Mouse (Mus musculus) induced T-regulatory cell, adult 2 months (primary cell): ENCODE data around the gene Tmem150c.

Experiments
- DNase-seq: peaks from one replicate; pipeline ENCODE4 v3.0.0-alpha.2; 2012; ENCODE audit warnings: low read depth

The Tmem150c gene

GRCm38 (mm10) chr5:100096955-100097354 is 62.7 kb downstream of the Tmem150c start:
- DNase-seq, result no peak

DNA sequence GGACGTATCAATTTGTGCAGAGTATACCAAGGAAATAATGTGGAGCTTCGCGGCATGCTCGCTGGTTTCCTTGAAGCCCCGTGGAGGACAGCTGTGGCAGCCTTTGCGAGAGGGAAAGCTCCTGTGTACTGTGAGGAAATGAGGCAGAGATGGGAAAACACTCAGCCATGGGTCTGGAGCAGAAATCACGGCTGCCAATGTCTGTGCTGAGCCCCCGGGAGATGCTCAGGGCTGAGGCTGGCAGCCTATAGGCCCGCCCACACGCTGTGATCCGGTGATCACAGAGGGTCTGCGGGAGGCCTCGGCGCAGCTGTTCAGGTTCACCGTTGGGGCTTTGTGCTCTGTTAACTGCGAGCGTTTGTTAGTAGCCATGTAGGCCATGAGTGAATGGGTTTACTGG is 68.0 kb downstream of the Tmem150c start:
- DNase-seq, result no peak

- no peak for DNase-seq
Measured at GRCm38 (mm10) chr5:100091263-100091594, 68.4 kb downstream of the Tmem150c start.

GRCm38 (mm10) chr5:100090515-100091262 is 68.9 kb downstream of the Tmem150c start:
- DNase-seq, result no peak

DNA sequence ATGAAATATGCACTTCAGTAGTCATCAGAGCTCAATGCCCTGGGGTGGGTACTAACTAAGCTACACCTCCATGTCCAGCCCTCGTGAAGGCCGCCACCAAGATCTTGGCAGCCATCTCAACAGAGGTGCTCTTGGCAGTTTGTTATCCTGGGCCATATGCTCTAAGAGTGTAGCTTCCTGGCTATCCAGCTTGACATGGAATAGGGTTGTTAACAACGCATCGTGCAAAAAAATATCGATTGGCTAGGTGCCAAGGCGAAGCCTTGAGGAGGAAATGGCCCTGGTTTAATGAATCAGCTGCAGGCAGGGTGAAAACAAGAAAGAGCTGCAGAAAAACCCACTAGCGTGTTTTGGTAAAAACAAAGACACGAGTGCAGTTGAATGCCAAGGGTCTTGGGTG is 74.5 kb downstream of the Tmem150c start:
- no peak for DNase-seq

DNA sequence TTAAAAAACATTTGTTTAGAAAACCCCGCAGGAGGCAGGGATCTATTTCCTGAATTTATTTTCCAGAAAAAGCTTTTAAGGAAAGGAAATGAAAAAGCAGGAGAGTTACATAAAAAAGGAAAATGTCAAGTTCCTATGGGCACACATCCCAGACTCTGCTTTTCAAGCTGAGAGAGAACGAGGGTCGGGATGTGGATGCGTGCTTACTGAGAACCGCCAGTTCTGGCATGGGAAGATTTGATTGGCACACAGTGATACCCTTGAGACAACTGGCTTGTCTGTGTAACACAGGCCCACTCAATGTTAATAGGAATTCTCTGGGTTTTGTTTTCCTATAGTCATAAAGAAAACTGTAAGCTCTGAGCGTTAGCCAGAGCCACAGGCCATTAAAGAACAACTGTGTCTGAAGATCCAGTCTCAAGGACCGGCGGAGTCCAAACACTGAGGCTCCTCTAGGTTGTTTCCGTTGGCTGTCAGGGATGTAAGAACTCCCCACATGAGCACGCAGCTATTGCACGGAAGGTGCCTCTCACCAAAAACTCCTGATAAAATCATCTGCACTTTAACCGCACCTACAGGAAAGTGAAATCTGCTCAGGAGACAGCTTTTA is 75.5 kb downstream of the Tmem150c start:
- DNase-seq, result no peak

DNA sequence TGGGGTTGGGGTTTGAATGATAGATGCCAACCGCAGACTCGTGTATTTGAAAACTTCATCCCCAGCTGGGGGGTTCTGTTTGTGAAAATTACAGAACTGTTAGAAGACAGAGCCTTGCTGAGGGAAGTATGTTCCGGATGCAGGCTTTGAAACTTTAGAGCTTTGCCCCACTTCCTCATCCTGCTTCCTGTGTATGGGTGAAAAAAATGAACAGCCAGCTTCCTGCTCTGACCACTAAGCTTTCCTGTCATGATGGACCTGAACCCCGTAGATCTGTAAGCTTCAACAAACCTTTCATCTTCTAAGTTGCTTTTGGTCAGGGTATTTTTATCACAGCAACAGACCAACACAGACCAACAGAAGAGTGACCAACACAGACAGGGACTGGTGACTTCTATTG is 77.6 kb downstream of the Tmem150c start:
- DNase-seq, result no peak

DNA sequence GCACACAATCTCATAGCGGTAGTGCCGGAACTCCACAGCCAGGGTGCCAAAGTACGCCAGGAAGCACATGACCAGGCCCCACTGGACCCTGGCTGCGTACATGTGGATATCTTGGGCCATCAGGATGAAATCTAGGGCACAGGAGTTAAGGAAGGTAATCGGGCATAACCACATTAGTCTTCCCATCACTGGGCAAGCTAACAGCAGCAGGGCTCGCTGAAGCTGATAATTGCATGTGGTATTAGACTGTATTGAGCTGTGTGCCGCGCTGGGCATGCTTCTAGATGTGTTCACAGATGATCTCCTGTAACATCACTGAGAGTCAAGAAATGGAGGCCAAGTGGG is 79.7 kb downstream of the Tmem150c start:
- DNase-seq, result no peak

DNA sequence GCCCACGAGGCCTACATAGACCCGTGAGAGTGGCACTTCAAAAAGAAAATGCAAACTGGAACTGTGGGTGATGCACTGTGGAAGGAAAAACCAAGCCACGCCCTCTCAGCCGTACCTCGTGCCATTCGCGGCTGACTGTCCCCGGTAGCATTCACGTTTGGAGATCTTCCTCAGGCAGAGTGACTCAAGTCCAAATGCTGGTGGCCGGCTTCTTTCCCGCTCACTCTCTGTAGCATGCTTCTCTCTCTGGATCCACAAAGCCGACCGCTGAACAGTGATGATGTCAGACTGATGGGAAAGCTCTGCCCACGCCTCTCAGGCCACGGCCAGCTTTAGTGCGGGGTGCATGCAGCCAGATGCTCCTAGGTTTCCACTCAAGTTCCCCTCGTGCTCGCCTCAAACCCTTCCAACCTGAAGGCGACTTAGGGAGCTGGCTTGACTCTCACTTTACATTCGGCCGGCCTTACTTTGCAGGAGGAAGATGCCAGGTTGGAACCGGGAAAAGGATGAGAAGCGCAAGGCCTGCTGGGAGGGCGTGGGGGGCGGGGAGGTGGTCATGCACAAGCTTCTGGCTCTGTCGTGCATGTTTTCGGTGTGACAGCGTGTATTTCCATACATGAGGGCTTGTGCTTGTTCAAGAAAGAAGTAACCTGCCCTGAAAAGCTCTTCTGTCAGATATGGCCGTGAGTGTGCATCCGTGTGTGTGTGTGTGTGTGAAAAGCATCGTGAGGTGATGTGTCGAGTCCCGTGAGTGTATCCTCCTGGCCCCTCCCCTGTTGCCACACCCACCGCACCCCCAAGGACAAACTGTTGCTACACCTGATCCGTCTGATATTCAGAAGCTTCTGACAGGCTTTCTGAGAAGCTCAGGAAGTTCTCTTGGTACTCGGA is 80.3 kb downstream of the Tmem150c start:
- DNase-seq, result peak; percentile 43

- DNase-seq, result no peak
Measured at GRCm38 (mm10) chr5:100074571-100074970, 85.0 kb downstream of the Tmem150c start.

- DNase-seq, result no peak
Measured at GRCm38 (mm10) chr5:100072557-100072956, 87.1 kb downstream of the Tmem150c start.

GRCm38 (mm10) chr5:100071541-100071940 is 88.1 kb downstream of the Tmem150c start:
- DNase-seq, result no peak

DNA sequence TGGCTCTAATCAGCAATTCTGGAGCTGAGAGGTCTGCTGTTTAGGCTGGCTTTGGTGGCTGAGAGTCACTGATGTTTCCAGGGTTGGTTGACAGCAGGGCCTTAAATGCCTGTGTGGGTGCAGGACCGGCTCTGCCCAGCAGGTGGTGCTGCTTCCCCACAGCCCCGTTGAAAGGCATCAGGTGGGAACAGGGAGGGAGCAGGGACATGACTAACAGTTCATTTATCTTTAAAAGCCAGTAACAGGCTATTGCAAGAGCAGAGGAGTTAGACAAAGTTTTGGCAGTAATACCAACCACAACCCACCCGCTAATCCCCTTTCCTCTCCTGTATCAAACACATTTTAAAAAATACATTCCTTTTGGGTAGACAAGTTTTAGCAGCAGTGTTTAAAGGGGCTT is 89.4 kb downstream of the Tmem150c start:
- peak; percentile 81 for DNase-seq

DNA sequence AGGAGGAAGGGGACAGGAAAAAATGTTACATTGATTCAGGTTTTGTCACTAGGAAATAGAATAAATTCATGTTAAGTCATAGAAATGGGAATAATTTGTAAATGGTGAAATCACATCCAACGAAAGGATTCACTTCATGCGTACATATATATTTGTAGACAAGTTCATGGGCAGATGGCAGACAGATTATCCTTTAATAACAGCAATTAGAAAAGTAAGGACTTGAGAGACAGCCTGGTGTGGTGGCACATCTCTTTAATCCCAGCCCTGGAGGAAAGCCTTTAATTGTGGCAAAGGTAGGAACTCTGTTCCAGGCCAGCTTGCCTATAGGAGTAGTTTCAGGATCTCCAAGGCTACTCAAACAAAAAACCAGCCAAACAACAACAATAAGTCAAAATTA is 90.1 kb downstream of the Tmem150c start:
- no peak for DNase-seq

DNA sequence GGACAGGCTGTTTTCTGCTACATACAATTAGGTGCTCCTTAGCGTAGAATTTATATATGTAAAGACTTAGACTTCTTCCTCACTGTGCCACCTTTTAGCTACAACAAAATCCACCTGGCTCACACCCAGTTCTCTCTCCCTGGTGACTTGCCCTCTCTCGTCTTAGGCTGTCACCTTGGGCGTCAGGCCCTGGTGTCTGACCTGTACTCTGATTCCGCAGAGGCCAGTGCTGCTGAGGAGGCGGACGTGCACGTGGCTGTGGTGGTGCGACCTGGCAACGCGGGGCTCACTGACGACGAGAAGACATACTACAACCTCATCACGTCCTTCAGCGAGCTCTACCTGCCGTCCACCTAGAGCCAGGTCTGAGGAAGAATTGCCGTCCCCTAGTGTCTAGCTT is 92.0 kb downstream of the Tmem150c start:
- DNase-seq, result no peak

GRCm38 (mm10) chr5:100060876-100061275 is 98.7 kb downstream of the Tmem150c start:
- no peak for DNase-seq

- no peak for DNase-seq
Measured at GRCm38 (mm10) chr5:100059326-100059725, 100.3 kb downstream of the Tmem150c start.

DNA sequence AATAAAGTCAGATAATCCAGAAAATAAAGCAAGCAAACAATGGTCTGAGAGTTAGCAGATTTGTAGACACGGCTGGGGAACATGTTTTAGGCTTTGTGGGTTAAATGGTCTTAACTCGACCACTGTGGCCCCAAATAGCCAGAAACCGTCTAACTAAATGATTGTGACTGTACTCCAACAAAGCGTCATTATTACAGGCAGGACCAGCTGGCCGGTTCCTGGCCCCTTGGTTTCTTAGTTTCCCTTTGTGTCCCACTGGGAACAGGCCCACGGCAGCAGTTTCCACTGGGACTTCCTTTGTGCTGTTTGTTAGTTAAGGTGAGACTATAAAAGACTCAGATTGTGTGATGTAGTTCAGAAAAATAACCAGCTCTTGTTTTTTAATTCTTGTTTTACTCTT is 100.9 kb downstream of the Tmem150c start:
- no peak for DNase-seq

GRCm38 (mm10) chr5:100057461-100058209 is 102.0 kb downstream of the Tmem150c start:
- no peak for DNase-seq

- no peak for DNase-seq
Measured at GRCm38 (mm10) chr5:100055866-100056369, 103.7 kb downstream of the Tmem150c start.

DNA sequence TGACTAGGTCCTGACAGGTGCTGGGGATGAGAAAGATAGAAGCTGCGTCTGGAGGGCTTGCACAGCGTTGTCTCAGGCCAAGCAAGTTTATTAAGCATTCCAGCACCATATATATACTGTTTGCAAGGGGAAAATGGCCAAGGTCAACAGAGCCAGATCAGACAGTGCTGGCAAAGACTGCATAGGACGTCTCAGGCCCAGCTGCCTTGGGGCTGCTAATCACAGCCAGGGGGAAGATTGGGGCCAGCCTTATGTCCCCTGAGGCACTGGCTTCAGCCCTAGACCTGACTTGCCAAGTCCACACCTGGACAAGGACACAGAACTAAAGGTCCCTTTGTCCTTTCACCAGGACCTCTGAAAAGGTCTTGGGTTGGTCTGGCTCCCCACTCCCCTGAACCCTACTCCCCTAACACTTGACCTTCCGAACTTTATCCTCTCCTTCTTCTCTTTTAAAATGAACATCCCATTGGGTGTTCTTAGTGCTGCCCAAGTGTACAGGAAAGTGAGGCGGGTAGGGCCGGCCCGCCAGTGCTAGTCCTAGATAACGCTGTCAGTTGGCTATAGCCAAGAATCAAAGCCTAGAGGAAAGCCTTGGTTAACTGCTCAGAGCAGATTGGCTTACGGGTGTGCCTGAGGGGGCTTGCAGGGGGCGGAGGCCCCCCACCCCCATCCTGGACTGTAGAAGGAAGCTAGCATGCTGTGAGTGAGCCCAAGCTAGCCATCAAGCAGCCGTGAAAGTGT is 104.6 kb downstream of the Tmem150c start:
- no peak for DNase-seq
